Mouse (Mus musculus) thymus, adult 2 months (tissue): Measurements from ENCODE around the gene Hspa12a. TPM values are rescaled to one million over a fixed set of nuclear protein-coding genes. Genes with fewer than 3 reads are reported as not detected.

Experiments
- DNase-seq: peaks from one replicate; pipeline ENCODE4 v3.0.0; 2021
- H3K27ac ChIP-seq: fragments of 200-500 bp; 2 replicates; pipeline ENCODE4 v1.5.1; 2012; ENCODE audit warnings: low read length, control low read depth; ENCODE audit not compliant: control insufficient read depth, insufficient read depth
- H3K27me3 ChIP-seq: fragments of 200-500 bp; 2 replicates; pipeline ENCODE4 v1.6.1; 2012; ENCODE audit warnings: mild to moderate bottlenecking, low read length, moderate library complexity, mixed read lengths; ENCODE audit not compliant: control insufficient read depth, insufficient read depth
- H3K36me3 ChIP-seq: fragments of 200-500 bp; 2 replicates; pipeline ENCODE4 v1.6.1; 2012; ENCODE audit warnings: mild to moderate bottlenecking, low read length, moderate library complexity; ENCODE audit not compliant: control insufficient read depth, insufficient read depth
- H3K4me1 ChIP-seq: fragments of 200-500 bp; replicated peaks from 2 replicates; pipeline ENCODE4 v1.6.1; 2012; ENCODE audit warnings: low read length; ENCODE audit not compliant: control insufficient read depth, insufficient read depth
- H3K4me3 ChIP-seq: fragments of 200-500 bp; 2 replicates; pipeline ENCODE4 v1.5.1; 2012; ENCODE audit warnings: mild to moderate bottlenecking, low read length, control low read depth, moderate library complexity; ENCODE audit not compliant: control insufficient read depth, insufficient read depth
- CTCF ChIP-seq: fragments of 200-500 bp; IDR thresholded peaks from 2 replicates; pipeline ENCODE4 v1.5.1; 2012; ENCODE audit warnings: mild to moderate bottlenecking, control low read depth, low read length, moderate library complexity, borderline replicate concordance; ENCODE audit not compliant: control insufficient read depth, poor library complexity, insufficient read depth; ENCODE audit errors: extremely low read depth
- POLR2A ChIP-seq: fragments of 200-500 bp; IDR thresholded peaks from 2 replicates; pipeline ENCODE4 v1.6.1; 2012; ENCODE audit warnings: mild to moderate bottlenecking, low read length, control low read depth, moderate library complexity; ENCODE audit not compliant: control insufficient read depth, poor library complexity, insufficient read depth; ENCODE audit errors: extremely low read depth
- WGBS: fragments of 180-500 bp; shearing (Covaris S2); methylation state at CpG from one replicate; pipeline ENCODE4 v1.1.7; 2018; 5-methylcytosine and 5-hydroxymethylcytosine counted together
- polyA plus RNA-seq: library from polyadenylated mRNA; depleted of rRNA; stranded (reverse); fragments of >200 nt; gene quantifications from 2 replicates; pipeline ENCODE4 v1.2.3, GENCODE M21; 2012

The Hspa12a gene
- polyA plus RNA-seq, 1 experiment: 3.3 TPM

- TF ChIP-seq POLR2A (no peak), CTCF (no peak)
- H3K4me1 ChIP-seq: peaks cover 14% of the 10 kb centered on the region
- 84% methylated on average over 1 of the region's 1 CpGs for WGBS
- no peak overlapping the region for H3K27ac ChIP-seq
- H3K27me3 ChIP-seq: peaks cover 13% of the 10 kb centered on the region; the same call in 1 of the 2 replicates
- no peak for DNase-seq
- no peak overlapping the region for H3K4me3 ChIP-seq
- H3K36me3 ChIP-seq: no peaks in the 10 kb centered on the region
These were observed 79.4 kb downstream of the Hspa12a start for GRCm38 (mm10) chr19:58864006-58864573.

- Histone ChIP-seq H3K4me3 (no peak overlapping the region), H3K36me3 (no peaks in the 10 kb centered on the region), H3K4me1 (peaks cover 14% of the 10 kb centered on the region), H3K27ac (no peak overlapping the region), H3K27me3 (peaks cover 13% of the 10 kb centered on the region; the same call in 1 of the 2 replicates)
- no peak for DNase-seq
- WGBS: 58% methylated on average over 12 of the region's 12 CpGs
- no peak for TF ChIP-seq POLR2A
- no peak for TF ChIP-seq CTCF
These were observed 82.2 kb downstream of the Hspa12a start for GRCm38 (mm10) chr19:58861174-58861760.

DNA sequence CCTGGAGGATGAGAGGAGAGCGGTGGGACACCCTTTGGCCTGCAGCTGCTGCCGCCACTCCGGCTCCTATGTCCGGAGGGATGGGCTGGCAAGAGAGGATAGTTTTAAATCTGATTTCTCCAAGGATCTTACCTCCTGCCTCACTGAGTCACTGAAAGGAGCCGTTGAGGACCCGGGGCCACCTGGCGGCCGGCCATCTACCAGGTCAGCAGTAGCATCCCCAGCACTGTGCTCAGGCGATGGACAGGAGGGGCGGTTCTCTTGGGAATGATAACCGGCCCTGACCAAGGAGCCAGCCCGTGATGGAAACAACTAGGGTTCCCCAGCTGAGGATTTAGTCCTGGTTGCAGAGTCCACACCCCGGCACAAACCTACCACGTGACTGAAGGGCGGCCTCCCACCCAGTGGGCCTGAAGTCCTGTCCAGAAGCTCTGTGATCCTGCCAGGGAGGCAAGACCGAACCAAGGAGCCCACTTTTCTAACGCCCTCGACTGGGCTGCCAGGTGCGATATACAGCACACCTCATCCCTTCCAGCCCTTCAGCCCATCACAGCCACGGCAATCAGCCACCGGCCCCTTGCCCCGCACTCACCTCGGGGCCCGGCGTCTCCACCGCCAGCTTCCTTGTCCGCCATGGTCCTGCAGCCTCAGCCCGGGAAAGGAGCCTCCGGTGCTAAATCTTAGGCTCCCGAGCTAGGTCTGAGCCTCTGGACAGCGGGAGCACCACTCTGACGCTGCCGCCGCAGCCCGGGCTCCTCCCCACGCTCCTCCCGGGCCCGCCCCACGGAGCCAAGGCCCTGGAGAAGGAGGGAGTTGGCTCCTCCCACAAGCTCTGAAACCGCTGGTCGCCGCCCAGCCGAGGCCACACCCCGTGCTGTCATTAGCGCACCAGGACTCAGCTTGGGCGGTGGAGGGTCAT lies 82.9 kb downstream of the Hspa12a start:
- no peaks in the 10 kb centered on the region for H3K36me3 ChIP-seq
- 7% methylated on average over 46 of the region's 46 CpGs for WGBS
- TF ChIP-seq CTCF: no peak
- TF ChIP-seq POLR2A: no peak
- DNase-seq: peak; percentile 13
- H3K27ac ChIP-seq: no peak overlapping the region
- peaks cover 9% of the 10 kb centered on the region for H3K4me1 ChIP-seq
- peaks cover 13% of the 10 kb centered on the region; the same call in 1 of the 2 replicates for H3K27me3 ChIP-seq
- H3K4me3 ChIP-seq: peak overlapping the region; percentile 9; the same call in 1 of the 2 replicates

- DNase-seq: no peak
- TF ChIP-seq CTCF (no peak), POLR2A (no peak)
- H3K36me3 ChIP-seq: no peaks in the 10 kb centered on the region
- H3K27me3 ChIP-seq: peaks cover 13% of the 10 kb centered on the region; the same call in 1 of the 2 replicates
- H3K4me1 ChIP-seq: peaks cover 7% of the 10 kb centered on the region; the same call in 1 of the 2 replicates
- WGBS: 32% methylated on average over 14 of the region's 14 CpGs
- H3K4me3 ChIP-seq: no peak overlapping the region
- H3K27ac ChIP-seq: no peak overlapping the region
These were observed 83.6 kb downstream of the Hspa12a start for GRCm38 (mm10) chr19:58859831-58860254.

- TF ChIP-seq CTCF (no peak), POLR2A (no peak)
- Histone ChIP-seq H3K27ac (no peak overlapping the region), H3K36me3 (no peaks in the 10 kb centered on the region), H3K27me3 (peaks cover 13% of the 10 kb centered on the region; the same call in 1 of the 2 replicates), H3K4me3 (no peak overlapping the region), H3K4me1 (0 out of 2 replicates have a peak, but pooled peaks cover 7% of the 10 kb centered on the region)
- no peak for DNase-seq
- WGBS: 38% methylated on average over 6 of the region's 6 CpGs
These were observed 84.1 kb downstream of the Hspa12a start for GRCm38 (mm10) chr19:58859357-58859756.

- DNase-seq: no peak
- TF ChIP-seq CTCF: no peak
- no peak for TF ChIP-seq POLR2A
These were observed 87.2 kb downstream of the Hspa12a start for GRCm38 (mm10) chr19:58856129-58856855.

More at GRCm38 (mm10) chr19:58856129-58856855, 87.2 kb downstream of the Hspa12a start:
- Histone ChIP-seq H3K36me3 (no peaks in the 10 kb centered on the region), H3K4me3 (no peak overlapping the region), H3K27ac (no peak overlapping the region), H3K27me3 (peaks cover 13% of the 10 kb centered on the region; the same call in 1 of the 2 replicates), H3K4me1 (peaks cover 10% of the 10 kb centered on the region)
- WGBS: 93% methylated on average over 9 of the region's 9 CpGs
